Mouse (Mus musculus) kidney, embryonic 14.5 days (tissue): Measurements from ENCODE around the gene Eloa. TPM values are rescaled to one million over a fixed set of nuclear protein-coding genes. Genes with fewer than 3 reads are reported as not detected.

Experiments used
- ATAC-seq: fragments of 200-750 bp; cut with Nextera tagmentation; 2 replicates; pipeline ENCODE4 v1.8.0; 2017; ENCODE audit warnings: moderate number of reproducible peaks, mild to moderate bottlenecking, moderate TSS enrichment, moderate library complexity; ENCODE audit not compliant: low FRiP score, low TSS enrichment
- H3K27ac ChIP-seq: fragments of 300-500 bp; sonication (generic); 2 replicates; pipeline ENCODE4 v1.5.1; 2014; ENCODE audit warnings: low read depth, mild to moderate bottlenecking, low read length, moderate library complexity, mixed read lengths
- H3K27me3 ChIP-seq: fragments of 300-500 bp; sonication (generic); 2 replicates; pipeline ENCODE4 v1.6.1; 2014; ENCODE audit warnings: mild to moderate bottlenecking, low read length; ENCODE audit not compliant: control insufficient read depth, insufficient read depth
- H3K36me3 ChIP-seq: fragments of 300-500 bp; sonication (generic); 2 replicates; pipeline ENCODE4 v1.6.1; 2014; ENCODE audit warnings: low read length, mixed read lengths; ENCODE audit not compliant: control insufficient read depth, insufficient read depth
- H3K4me1 ChIP-seq: fragments of 300-500 bp; sonication (generic); 2 replicates; pipeline ENCODE4 v1.6.1; 2014; ENCODE audit warnings: low read length, mixed read lengths; ENCODE audit not compliant: control insufficient read depth, insufficient read depth
- H3K4me2 ChIP-seq: fragments of 300-500 bp; sonication (generic); replicated peaks from 2 replicates; pipeline ENCODE4 v1.6.1; 2014; ENCODE audit warnings: low read depth, mild to moderate bottlenecking, low read length
- H3K4me3 ChIP-seq: fragments of 300-500 bp; sonication (generic); 2 replicates; pipeline ENCODE4 v1.5.1; 2014; ENCODE audit warnings: mild to moderate bottlenecking, low read length
- H3K9ac ChIP-seq: fragments of 300-500 bp; sonication (generic); 2 replicates; pipeline ENCODE4 v1.6.1; 2014; ENCODE audit warnings: low read depth, mild to moderate bottlenecking, low read length, moderate library complexity
- H3K9me3 ChIP-seq: fragments of 300-500 bp; sonication (generic); 2 replicates; pipeline ENCODE4 v1.6.1; 2016; ENCODE audit warnings: low read length; ENCODE audit not compliant: control insufficient read depth
- WGBS: fragments of 180-500 bp; shearing (Covaris S2); extraction: QIAGEN DNeasy Blood & Tissue Kit; methylation state at CpG from one replicate; pipeline ENCODE4 v1.1.7; 2014; 5-methylcytosine and 5-hydroxymethylcytosine counted together
- polyA plus RNA-seq: library from polyadenylated mRNA; unstranded; fragments of >200 nt; fragmentation: Nextera tagmentation; extraction: Ambion mirVana; gene quantifications from 2 replicates; pipeline ENCODE4 v1.2.1, GENCODE M21; 2014

Gene Eloa
- polyA plus RNA-seq, 1 experiment from 2014 or later: 43.7 TPM

GRCm38 (mm10) chr4:136022924-136023323, 1.4 kb upstream of the Eloa start:
- H3K27ac ChIP-seq: no peak overlapping the region
- H3K4me2 ChIP-seq: no peak overlapping the region
- ATAC-seq: no peak
- 96% methylated on average over 9 of the region's 9 CpGs for whole genome bisulfite sequencing
- H3K27me3 ChIP-seq: no peaks in the 10 kb centered on the region
- H3K36me3 ChIP-seq: no peaks in the 10 kb centered on the region; the same call in 1 of the 2 replicates
- H3K9ac ChIP-seq: no peak overlapping the region
- H3K4me3 ChIP-seq: no peak overlapping the region
- peaks cover 9% of the 10 kb centered on the region for H3K4me1 ChIP-seq
- no peaks in the 10 kb centered on the region for H3K9me3 ChIP-seq

- Histone ChIP-seq H3K9ac (peak overlapping the region; percentile 98), H3K9me3 (no peaks in the 10 kb centered on the region), H3K4me2 (peak overlapping the region; percentile 85), H3K36me3 (no peaks in the 10 kb centered on the region; the same call in 1 of the 2 replicates), H3K4me3 (peak overlapping the region; percentile 99), H3K4me1 (peaks cover 5% of the 10 kb centered on the region), H3K27ac (peak overlapping the region; percentile 88), H3K27me3 (no peaks in the 10 kb centered on the region)
- peak; percentile 76 for ATAC-seq
- WGBS: under 1% methylated on average over 56 of the region's 62 CpGs
Measured at GRCm38 (mm10) chr4:136020743-136021548, 617 bp downstream of the Eloa start.

GRCm38 (mm10) chr4:136016059-136016602, 5.4 kb downstream of the Eloa start:
- no peak overlapping the region for H3K4me2 ChIP-seq
- H3K9ac ChIP-seq: no peak overlapping the region
- H3K36me3 ChIP-seq: peaks cover 25% of the 10 kb centered on the region
- WGBS: 72% methylated on average over 3 of the region's 3 CpGs
- no peak overlapping the region for H3K4me3 ChIP-seq
- H3K4me1 ChIP-seq: peaks cover 5% of the 10 kb centered on the region
- H3K27ac ChIP-seq: no peak overlapping the region
- H3K9me3 ChIP-seq: no peaks in the 10 kb centered on the region
- no peaks in the 10 kb centered on the region for H3K27me3 ChIP-seq
- no peak for ATAC-seq

- ATAC-seq: no peak
- H3K36me3 ChIP-seq: peaks cover 73% of the 10 kb centered on the region
Measured at GRCm38 (mm10) chr4:136010586-136010985, 11.0 kb downstream of the Eloa start.

GRCm38 (mm10) chr4:136008782-136009447, 12.6 kb downstream of the Eloa start:
- ATAC-seq: no peak
- no peaks in the 10 kb centered on the region for H3K9me3 ChIP-seq
- H3K4me2 ChIP-seq: no peak overlapping the region
- 90% methylated on average over 8 of the region's 8 CpGs for WGBS
- H3K4me3 ChIP-seq: no peak overlapping the region
- H3K27me3 ChIP-seq: no peaks in the 10 kb centered on the region
- no peaks in the 10 kb centered on the region for H3K4me1 ChIP-seq
- no peak overlapping the region for H3K9ac ChIP-seq
- H3K36me3 ChIP-seq: peaks cover 88% of the 10 kb centered on the region
- no peak overlapping the region for H3K27ac ChIP-seq

More at GRCm38 (mm10) chr4:136010586-136010985, 11.0 kb downstream of the Eloa start:
- H3K27me3 ChIP-seq: no peaks in the 10 kb centered on the region
- H3K9me3 ChIP-seq: no peaks in the 10 kb centered on the region
- no peak overlapping the region for H3K27ac ChIP-seq
- H3K4me3 ChIP-seq: no peak overlapping the region
- no peak overlapping the region for H3K9ac ChIP-seq
- no peak overlapping the region for H3K4me2 ChIP-seq
- no peaks in the 10 kb centered on the region for H3K4me1 ChIP-seq
- WGBS: 90% methylated on average over 4 of the region's 4 CpGs

- no peak for ATAC-seq
- Histone ChIP-seq H3K9me3 (no peaks in the 10 kb centered on the region), H3K4me2 (no peak overlapping the region), H3K4me1 (no peaks in the 10 kb centered on the region), H3K27ac (no peak overlapping the region), H3K27me3 (no peaks in the 10 kb centered on the region), H3K9ac (no peak overlapping the region), H3K36me3 (peaks cover 89% of the 10 kb centered on the region), H3K4me3 (no peak overlapping the region)
- 96% methylated on average over 3 of the region's 3 CpGs for WGBS
Measured at GRCm38 (mm10) chr4:136006821-136007220, 14.7 kb downstream of the Eloa start.

GRCm38 (mm10) chr4:136004921-136005320, 16.6 kb downstream of the Eloa start:
- H3K4me3 ChIP-seq: no peak overlapping the region
- no peak overlapping the region for H3K27ac ChIP-seq
- no peaks in the 10 kb centered on the region for H3K27me3 ChIP-seq
- no peak overlapping the region for H3K4me2 ChIP-seq
- WGBS: 91% methylated on average over 2 of the region's 2 CpGs
- H3K9me3 ChIP-seq: no peaks in the 10 kb centered on the region
- no peak overlapping the region for H3K9ac ChIP-seq
- ATAC-seq: no peak
- no peaks in the 10 kb centered on the region for H3K4me1 ChIP-seq
- H3K36me3 ChIP-seq: peaks cover 71% of the 10 kb centered on the region

GRCm38 (mm10) chr4:136004107-136004675, 17.4 kb downstream of the Eloa start:
- Histone ChIP-seq H3K9ac (no peak overlapping the region), H3K27me3 (no peaks in the 10 kb centered on the region), H3K4me1 (no peaks in the 10 kb centered on the region), H3K36me3 (peaks cover 64% of the 10 kb centered on the region), H3K27ac (no peak overlapping the region), H3K4me3 (no peak overlapping the region), H3K4me2 (no peak overlapping the region), H3K9me3 (no peaks in the 10 kb centered on the region)
- no peak for ATAC-seq
- WGBS: 89% methylated on average over 5 of the region's 5 CpGs
